Mouse (Mus musculus) bone marrow, adult 2 months (tissue): ENCODE results near the gene Znrf2.

Source experiments
- CTCF ChIP-seq: fragments of 200-500 bp; IDR thresholded peaks from 2 replicates; pipeline ENCODE4 v1.5.1; 2011; ENCODE audit warnings: low read length, control low read depth; ENCODE audit not compliant: control insufficient read depth, insufficient read depth
- POLR2A ChIP-seq: fragments of 200-500 bp; IDR thresholded peaks from 2 replicates; pipeline ENCODE4 v1.6.1; 2011; ENCODE audit warnings: low read depth, mild to moderate bottlenecking, control low read depth, low read length, borderline replicate concordance; ENCODE audit not compliant: control insufficient read depth

DNA sequence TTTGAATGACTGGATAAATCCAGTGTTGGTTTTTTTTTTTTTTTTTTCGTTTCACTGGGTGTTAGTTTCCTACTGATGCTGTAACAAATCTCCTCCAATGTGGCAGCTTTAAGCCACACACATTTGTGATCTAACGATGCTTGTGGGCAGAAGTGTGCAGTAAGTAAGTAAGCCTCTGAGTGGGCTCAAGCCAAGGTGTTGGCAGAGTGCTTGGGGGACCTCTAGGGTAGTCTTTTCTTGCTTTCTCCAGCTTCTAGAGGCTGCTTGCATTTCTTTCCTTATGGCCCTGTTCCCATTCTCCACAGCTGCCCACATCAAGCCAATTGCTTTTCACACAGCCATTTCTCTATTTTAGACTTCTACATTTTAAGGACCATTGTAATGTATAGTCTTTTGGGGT lies 16.7 kb downstream of the Znrf2 start:
- TF ChIP-seq CTCF (no peak), POLR2A (no peak)
